Mouse (Mus musculus): ENCODE measurements at regions not wholly inside any gene's neighbourhood (a gene's known extent, or its start where the extent isn't known, plus 50 kb on each side); places are given as distances from the start of the nearest gene placed in this dataset.
A peak's percentile ranks its signal among the peaks of the same experiment; 100 is the strongest.

DNA sequence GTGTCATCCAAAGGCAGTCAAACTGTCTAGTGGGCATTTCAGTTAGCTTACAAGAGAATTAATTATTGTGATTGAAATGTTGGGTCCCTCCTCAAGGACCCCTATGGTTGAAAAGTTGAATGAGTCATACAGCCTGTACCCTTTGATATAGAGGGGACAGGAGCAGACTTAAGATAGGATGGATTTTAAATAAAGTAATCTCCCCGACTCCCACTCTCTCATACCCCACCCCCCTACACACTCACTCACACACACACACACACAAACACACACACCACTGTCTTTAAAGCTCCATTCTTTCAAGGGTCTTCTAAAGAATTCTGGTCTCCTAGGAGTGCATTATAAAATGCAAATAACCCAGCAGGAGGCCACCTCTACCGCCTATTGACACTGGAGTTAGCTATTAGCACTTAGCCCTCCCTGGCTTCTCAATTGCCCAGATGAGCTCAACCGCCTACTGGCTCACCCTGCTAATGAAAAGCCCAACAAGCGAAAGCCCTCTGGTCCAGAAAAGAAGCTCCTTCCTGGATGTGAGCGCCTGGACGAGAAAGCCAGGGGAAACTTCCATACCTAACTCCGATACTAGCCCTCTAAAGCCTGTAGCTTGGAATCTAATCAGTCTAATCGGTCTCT is 236.3 kb upstream of the Rgma start:
- no peak for DNase-seq (ENCODE audit: low spot score)

- DNase-seq (ENCODE audit: low spot score), result no peak
Measured at GRCm38 (mm10) chr7:73139901-73140300, 235.4 kb upstream of the Rgma start.

DNA sequence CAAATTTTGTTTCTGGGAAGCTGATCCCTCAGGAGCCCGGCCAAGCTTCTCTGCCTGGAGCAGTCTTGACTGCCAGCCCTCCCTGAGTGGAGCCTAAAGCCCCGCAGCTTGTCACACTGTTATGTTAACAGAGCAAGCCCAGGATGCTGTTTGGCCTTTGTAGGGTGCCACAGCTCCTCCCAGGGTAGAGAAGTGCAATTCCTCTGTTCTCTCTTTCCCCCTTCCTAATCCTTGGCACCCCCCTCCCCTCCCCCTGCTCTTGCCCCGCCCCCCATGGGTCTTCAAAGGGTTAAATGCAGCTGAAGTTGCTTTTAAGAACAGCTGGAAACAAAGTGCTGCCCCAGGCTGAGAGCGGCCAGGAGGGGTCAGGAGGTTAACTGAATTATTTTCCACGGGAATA is 234.1 kb upstream of the Rgma start:
- DNase-seq (ENCODE audit: low spot score), result no peak

GRCm38 (mm10) chr7:73143902-73144301 is 231.4 kb upstream of the Rgma start:
- no peak for DNase-seq (ENCODE audit: low spot score)

DNA sequence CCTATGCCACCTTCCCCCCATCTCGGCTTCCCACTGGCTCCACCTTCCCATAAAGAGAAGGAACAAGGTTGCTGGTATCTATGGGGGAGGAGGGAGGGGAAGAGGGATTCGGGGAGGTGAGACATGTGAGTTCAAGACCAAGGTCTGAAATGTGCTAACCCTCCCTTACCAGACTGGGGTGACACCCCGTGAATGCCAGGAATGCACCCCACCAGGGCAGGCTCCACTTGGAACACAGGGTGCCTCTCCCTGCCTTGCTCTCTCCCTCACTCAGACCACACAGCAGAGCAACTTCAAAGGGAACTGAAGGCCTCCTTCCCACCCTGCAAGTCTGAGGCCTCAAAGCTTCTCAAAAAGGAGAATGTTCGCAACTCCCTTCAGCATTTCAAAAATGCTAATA is 230.5 kb upstream of the Rgma start:
- DNase-seq (ENCODE audit: low spot score), result no peak

- no peak for DNase-seq (ENCODE audit: low spot score)
Measured at GRCm38 (mm10) chr7:73147251-73147650, 228.1 kb upstream of the Rgma start.

GRCm38 (mm10) chr7:73150436-73150835 is 224.9 kb upstream of the Rgma start:
- no peak for DNase-seq (ENCODE audit: low spot score)

GRCm38 (mm10) chr7:73151586-73152467 is 223.5 kb upstream of the Rgma start:
- no peak for DNase-seq (ENCODE audit: low spot score)

- no peak for DNase-seq (ENCODE audit: low spot score)
Measured at GRCm38 (mm10) chr7:73153668-73154067, 221.6 kb upstream of the Rgma start.

GRCm38 (mm10) chr7:73158833-73159232 is 216.5 kb upstream of the Rgma start:
- no peak for DNase-seq (ENCODE audit: low spot score)

DNA sequence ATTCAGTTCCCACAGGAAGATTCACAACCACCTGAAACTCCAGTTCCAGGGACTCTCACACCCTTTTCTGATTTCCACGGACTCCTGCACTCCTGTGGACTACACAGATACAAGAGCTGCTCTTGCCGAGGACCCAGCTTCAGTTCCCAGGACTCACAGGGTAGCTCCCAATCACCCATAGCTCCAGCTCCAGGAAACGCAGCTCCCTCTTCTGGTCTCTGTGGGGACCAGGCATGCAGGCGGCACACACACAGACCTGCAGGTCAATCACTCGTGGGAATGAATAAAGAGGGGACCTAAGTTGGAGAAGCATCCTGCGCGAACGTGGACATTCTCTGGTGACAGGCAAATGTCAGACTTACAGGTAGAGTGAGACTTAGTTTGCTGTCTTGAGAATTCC is 214.3 kb upstream of the Rgma start:
- DNase-seq (ENCODE audit: low spot score), result no peak

DNA sequence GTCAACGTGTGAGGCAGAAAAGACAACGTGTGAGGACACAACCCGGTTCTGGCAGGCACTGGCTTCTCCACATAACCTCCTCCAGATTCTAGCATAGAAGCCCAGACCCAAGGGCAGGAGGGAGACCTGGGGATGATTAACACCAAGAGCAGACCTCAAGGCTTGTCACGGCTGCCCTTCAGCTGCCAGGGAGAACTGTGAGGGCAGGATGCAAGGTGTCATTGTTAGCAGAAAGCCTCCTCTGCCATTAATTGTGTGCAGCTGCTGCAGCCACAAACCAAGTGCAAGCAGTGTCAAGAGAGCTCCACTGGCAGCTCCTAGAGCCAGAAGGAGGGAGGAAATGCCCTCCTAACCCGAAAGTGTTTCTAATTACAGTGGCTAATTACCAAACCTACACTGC is 211.6 kb upstream of the Rgma start:
- DNase-seq (ENCODE audit: low spot score), result no peak

- DNase-seq (ENCODE audit: low spot score), result no peak
Measured at GRCm38 (mm10) chr7:73165521-73165920, 209.8 kb upstream of the Rgma start.

- no peak for DNase-seq (ENCODE audit: low spot score)
Measured at GRCm38 (mm10) chr7:73169416-73169815, 205.9 kb upstream of the Rgma start.

DNA sequence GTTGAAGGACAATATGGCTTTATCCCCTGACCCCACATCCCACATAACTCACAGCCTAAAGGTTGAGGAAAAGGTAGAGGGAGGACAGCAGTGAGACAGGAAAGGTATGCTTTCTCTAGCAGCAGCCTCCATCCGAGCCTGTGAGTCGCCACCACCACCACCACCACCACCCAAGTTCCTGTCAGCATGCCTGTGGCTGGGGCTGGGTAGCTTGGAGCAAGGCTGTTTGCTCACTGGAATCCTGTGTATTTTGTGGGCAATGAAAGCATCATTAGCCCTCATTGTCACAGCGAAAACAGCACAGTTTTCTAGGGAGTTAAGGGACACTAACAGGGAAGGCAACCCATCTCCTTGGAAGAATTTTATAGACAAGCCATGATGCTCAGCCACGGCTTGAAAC is 202.7 kb upstream of the Rgma start:
- no peak for DNase-seq (ENCODE audit: low spot score)

DNA sequence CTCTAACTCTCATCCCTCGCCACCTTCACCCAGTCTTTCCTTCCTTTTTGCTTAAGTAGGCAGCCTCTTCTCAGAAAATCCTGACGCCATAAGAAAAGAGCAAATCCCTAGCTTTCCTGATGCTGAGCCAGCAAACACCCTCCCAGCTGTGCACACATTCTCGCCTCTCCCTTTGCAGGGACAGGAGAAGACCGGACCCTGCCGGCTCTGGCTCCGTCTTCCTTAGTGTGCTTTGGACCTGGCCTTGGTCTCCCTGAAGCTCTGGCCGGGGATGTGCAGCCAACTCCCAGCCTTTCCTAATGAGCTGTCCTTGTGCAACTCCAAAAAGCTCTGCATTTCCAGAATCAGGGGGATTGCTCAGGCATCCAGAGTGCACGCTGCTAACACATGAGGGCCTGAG is 191.5 kb upstream of the Rgma start:
- peak; percentile 56 for DNase-seq (ENCODE audit: low spot score)

DNA sequence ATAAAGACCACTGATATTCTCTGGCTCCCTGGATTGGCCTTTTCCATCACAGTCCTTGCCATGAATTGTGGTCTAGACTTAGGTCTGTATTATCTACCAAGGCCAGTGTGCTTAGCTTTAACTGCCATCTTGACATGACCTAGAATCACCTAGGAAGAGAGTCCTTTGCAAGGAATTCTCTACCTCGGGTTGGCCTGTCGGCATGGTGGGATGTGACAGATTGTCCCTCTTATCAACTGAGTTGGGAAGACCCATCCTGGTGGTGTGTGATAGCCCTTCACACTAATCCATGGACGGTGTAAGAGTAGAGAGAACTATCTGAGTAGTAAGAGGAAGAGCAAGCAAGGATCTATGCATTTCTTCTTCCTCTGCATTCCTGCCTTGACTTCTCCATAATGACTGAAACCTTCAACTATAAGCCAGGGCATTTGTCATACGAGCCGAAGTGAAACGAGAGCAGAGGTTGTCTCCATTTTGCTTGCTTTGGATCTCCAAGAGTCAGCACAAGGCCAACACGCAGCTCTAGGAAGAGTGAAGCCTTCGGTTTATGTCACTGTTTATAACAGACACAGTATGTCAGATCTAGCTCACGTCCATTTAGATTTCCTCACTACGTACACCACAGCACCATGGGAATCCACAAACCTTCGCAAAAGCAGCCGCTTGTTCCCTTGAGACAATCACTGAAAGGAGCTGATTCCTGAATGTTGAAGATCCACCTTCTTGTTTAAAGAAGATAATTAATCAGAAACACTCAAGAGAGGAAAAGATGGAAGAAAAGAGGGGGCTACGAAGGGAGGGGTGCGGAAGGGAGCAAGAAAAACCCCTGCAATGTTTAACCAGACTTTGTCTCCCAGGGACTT is 190.9 kb upstream of the Rgma start:
- no peak for DNase-seq (ENCODE audit: low spot score)

DNA sequence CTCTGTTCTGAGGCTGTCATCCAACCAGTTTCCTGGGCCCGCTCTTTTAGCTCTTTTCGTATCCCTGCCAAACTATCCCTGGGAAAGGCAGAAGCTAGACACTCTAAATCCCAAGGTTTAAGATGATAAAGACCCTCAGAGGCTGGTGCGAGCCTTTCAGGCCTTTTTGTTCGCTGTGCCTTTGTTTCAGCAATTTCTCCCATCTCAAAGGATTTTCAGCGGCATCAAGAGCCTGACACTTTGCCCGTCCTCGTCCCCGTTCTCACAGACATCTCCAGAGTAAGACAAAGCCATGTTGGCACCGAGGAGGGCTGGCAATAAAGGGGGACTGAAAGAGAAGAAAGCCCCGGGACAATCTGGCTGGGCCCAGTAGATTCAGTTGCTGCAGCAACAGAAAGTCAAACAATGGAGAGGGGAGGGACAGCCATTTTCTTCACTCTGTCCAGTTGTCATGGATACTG is 190.2 kb upstream of the Rgma start:
- no peak for DNase-seq (ENCODE audit: low spot score)

DNA sequence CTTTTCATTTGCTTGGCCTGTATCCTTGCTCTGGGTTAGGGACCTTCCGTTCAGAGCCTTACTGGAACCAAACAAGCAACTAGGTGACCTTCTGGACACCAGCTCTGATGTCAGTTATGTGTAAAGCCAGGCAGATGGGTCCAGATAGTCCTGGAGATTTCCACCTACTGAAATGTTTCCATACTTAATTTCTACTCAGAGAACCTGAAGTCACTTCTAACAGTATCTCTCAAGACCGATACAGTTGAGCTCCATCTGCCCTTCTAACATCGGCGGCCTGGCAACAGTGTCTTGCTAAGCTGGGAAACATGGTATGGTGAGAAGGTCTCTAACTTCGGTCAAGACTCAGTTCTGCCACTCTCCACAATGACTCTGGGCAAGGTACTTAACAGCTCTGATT is 189.7 kb upstream of the Rgma start:
- no peak for DNase-seq (ENCODE audit: low spot score)

DNA sequence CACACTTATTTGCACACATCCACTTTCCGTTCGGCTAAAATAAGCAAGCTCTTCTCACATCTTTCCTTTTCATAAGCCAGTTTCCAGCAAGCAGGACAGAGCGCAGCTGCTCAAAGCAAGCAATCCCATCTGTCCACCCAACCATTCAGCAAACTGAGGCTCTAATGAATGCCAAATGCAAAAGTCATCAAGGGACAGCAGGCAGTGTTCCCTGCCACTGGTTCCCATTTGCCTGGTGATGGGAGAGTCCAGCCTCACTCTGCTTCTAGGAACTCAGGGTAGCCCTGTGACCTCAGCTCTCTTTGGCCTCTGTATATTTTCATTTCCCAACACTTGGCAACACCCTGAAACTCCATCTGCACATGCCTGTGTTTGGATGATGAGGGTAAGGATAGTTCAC is 188.8 kb upstream of the Rgma start:
- DNase-seq (ENCODE audit: low spot score), result peak; percentile 54

DNA sequence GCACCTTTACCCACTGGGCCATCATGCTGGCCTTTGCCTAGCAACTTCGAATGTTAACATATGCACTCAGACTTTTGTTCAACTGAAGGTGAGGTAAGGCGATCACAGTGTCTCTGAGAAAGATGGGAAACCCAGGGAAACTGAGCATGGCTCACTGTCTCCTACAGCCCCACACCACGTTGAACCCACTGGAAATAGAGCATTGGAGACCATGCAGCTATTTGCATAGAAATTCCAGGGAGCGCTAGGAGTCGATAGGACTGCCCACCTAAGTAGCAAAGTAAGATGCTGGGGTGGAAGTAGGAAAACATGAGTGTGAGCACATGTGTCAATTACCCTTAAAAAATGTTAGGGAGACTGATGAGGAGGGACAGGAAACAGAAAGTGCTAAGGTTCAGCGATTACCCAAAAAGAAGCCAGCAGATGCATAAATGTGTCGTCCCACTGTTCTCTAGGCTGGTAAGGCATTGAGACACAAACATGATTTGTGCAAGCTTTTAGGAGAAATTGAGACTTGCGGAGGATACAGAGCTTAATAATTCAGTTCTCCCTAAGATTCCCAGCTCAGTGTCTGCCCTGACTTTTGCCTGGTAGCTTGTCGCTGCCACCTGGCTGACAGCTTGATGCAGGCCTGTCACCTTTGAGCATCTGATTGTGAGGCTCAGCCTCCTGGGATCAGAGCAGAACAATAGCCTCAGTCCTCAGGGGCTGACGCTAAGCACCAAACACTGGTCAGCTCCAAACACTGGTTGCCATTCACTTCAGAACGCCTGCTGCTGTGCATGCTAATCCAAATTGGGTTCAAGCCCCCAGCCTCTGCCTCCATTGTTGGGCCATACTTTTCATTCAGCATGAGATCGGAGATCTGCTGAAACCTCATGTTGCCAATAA is 183.7 kb upstream of the Rgma start:
- DNase-seq (ENCODE audit: low spot score), result no peak
